Mouse (Mus musculus) MEL (cell line): Measurements from ENCODE around the gene Cdh13. TPM values are rescaled to one million over a fixed set of nuclear protein-coding genes. Genes with fewer than 3 reads are reported as not detected.

Source experiments
- DNase-seq: peaks from one replicate; pipeline ENCODE4 v3.0.0; 2011; ENCODE audit warnings: low read depth, low spot score
- H3K27ac ChIP-seq: 2 replicates; pipeline ENCODE4 v1.5.1; 2012; ENCODE audit warnings: low read depth, mild to moderate bottlenecking, control low read depth, low read length, moderate library complexity; ENCODE audit not compliant: control insufficient read depth
- H3K27me3 ChIP-seq, 2 experiments: fragments of 150-350 bp in 1 of 2; sonication (generic) in 1 of 2; 2 replicates each; pipeline ENCODE4 v1.6.1; 2012; ENCODE audit warnings: low read length in 2 of 2, mild to moderate bottlenecking in 2 of 2, improper control_type of control experiment in 1 of 2, moderate library complexity in 1 of 2; ENCODE audit not compliant: insufficient read depth in 2 of 2, control insufficient read depth in 1 of 2
- H3K36me3 ChIP-seq, 2 experiments: 2 replicates each; pipeline ENCODE4 v1.6.1; 2012 to 2014; ENCODE audit warnings: low read length in 2 of 2, improper control_type of control experiment in 1 of 2, inconsistent platforms in 1 of 2, mild to moderate bottlenecking in 1 of 2; ENCODE audit not compliant: insufficient read depth in 2 of 2, control insufficient read depth in 1 of 2
- H3K4me1 ChIP-seq, 2 experiments: fragments of 150-350 bp in 1 of 2; sonication (generic) in 1 of 2; 2 replicates each; pipeline ENCODE4 v1.6.1; 2012; ENCODE audit warnings: low read length in 2 of 2, improper control_type of control experiment in 1 of 2, mild to moderate bottlenecking in 1 of 2; ENCODE audit not compliant: insufficient read depth in 2 of 2, control insufficient read depth in 1 of 2
- H3K4me3 ChIP-seq, 2 experiments: fragments of 150-350 bp in 1 of 2; sonication (generic) in 1 of 2; 2 replicates each; pipeline ENCODE4 v1.5.1; 2012; ENCODE audit warnings: low read depth in 2 of 2, low read length in 2 of 2, mild to moderate bottlenecking in 2 of 2, moderate library complexity in 2 of 2, control low read depth in 1 of 2, improper control_type of control experiment in 1 of 2; ENCODE audit not compliant: control insufficient read depth in 1 of 2, insufficient read depth in 1 of 2
- H3K79me2 ChIP-seq: 2 replicates; pipeline ENCODE4 v1.6.1; 2012; ENCODE audit warnings: mild to moderate bottlenecking, low read length, moderate library complexity; ENCODE audit not compliant: control insufficient read depth, poor library complexity, insufficient read depth
- H3K9ac ChIP-seq: 2 replicates; pipeline ENCODE4 v1.6.1; 2012; ENCODE audit warnings: low read depth, mild to moderate bottlenecking, control low read depth, low read length, moderate library complexity; ENCODE audit not compliant: control insufficient read depth, poor library complexity, severe bottlenecking
- H3K9me3 ChIP-seq: fragments of 150-350 bp; sonication (generic); replicated peaks from 2 replicates; pipeline ENCODE4 v1.6.1; 2012; ENCODE audit warnings: mild to moderate bottlenecking, low read length, improper control_type of control experiment, moderate library complexity; ENCODE audit not compliant: insufficient read depth
- CTCF ChIP-seq, 3 experiments: IDR thresholded peaks in 2 of 3; conservative IDR thresholded peaks in 1 of 3; 2 replicates each; pipeline ENCODE4 v1.5.1; 2011 to 2012; ENCODE audit warnings: low read length in 3 of 3, low read depth in 2 of 3, mild to moderate bottlenecking in 2 of 3, improper control_type of control experiment in 1 of 3, inconsistent platforms in 1 of 3, mixed read lengths in 1 of 3, moderate library complexity in 1 of 3; ENCODE audit not compliant: control insufficient read depth in 1 of 3, insufficient read depth in 1 of 3, poor library complexity in 1 of 3, severe bottlenecking in 1 of 3
- E2F4 ChIP-seq: IDR thresholded peaks from 2 replicates; pipeline ENCODE4 v1.6.1; 2011; ENCODE audit warnings: low read depth, low read length, improper control_type of control experiment, borderline replicate concordance
- ELF1 ChIP-seq: IDR thresholded peaks from 2 replicates; pipeline ENCODE4 v1.6.1; 2014; ENCODE audit warnings: low read depth, mild to moderate bottlenecking, inconsistent platforms, low read length, improper control_type of control experiment, moderate library complexity
- EP300 ChIP-seq, 2 experiments: IDR thresholded peaks; 2 replicates each; pipeline ENCODE4 v1.6.1; 2011; ENCODE audit warnings: improper control_type of control experiment in 2 of 2, low read length in 2 of 2, low read depth in 1 of 2, mild to moderate bottlenecking in 1 of 2
- GABPA ChIP-seq: IDR thresholded peaks from 2 replicates; pipeline ENCODE4 v1.6.1; 2012; ENCODE audit warnings: low read depth, mild to moderate bottlenecking, inconsistent platforms, low read length, improper control_type of control experiment, moderate library complexity
- GATA1 ChIP-seq: IDR thresholded peaks from 2 replicates; pipeline ENCODE4 v1.6.1; 2011; ENCODE audit warnings: low read depth, low read length, improper control_type of control experiment
- HCFC1 ChIP-seq: IDR thresholded peaks from 2 replicates; pipeline ENCODE4 v1.6.1; 2012; ENCODE audit warnings: low read depth, mild to moderate bottlenecking, inconsistent platforms, low read length, improper control_type of control experiment, moderate library complexity
- JUND ChIP-seq: IDR thresholded peaks from 2 replicates; pipeline ENCODE4 v1.6.1; 2011; ENCODE audit warnings: low read depth, mild to moderate bottlenecking, improper control_type of control experiment, low read length
- KAT2A ChIP-seq: conservative IDR thresholded peaks from 2 replicates; pipeline ENCODE4 v1.6.1; 2012; ENCODE audit warnings: low read depth, low read length, improper control_type of control experiment, inconsistent platforms
- MAFK ChIP-seq: IDR thresholded peaks from 2 replicates; pipeline ENCODE4 v1.6.1; 2011; ENCODE audit warnings: low read depth, mild to moderate bottlenecking, low read length, improper control_type of control experiment, borderline replicate concordance
- MAX ChIP-seq: IDR thresholded peaks from 2 replicates; pipeline ENCODE4 v1.6.1; 2011; ENCODE audit warnings: low read length, improper control_type of control experiment
- MAZ ChIP-seq: IDR thresholded peaks from 2 replicates; pipeline ENCODE4 v1.6.1; 2012; ENCODE audit warnings: low read depth, mild to moderate bottlenecking, inconsistent platforms, low read length, improper control_type of control experiment
- MYB ChIP-seq: IDR thresholded peaks from 2 replicates; pipeline ENCODE4 v1.6.1; 2011; ENCODE audit warnings: mild to moderate bottlenecking, low read depth, low read length, improper control_type of control experiment
- MYC ChIP-seq: IDR thresholded peaks from 2 replicates; pipeline ENCODE4 v1.6.1; 2011; ENCODE audit warnings: low read depth, mild to moderate bottlenecking, low read length, improper control_type of control experiment, moderate library complexity
- NELFE ChIP-seq: IDR thresholded peaks from 2 replicates; pipeline ENCODE4 v1.6.1; 2011; ENCODE audit warnings: low read depth, low read length, improper control_type of control experiment
- NRF1 ChIP-seq: IDR thresholded peaks from 2 replicates; pipeline ENCODE4 v1.6.1; 2014; ENCODE audit warnings: low read depth, mild to moderate bottlenecking, inconsistent platforms, low read length, improper control_type of control experiment, moderate library complexity; ENCODE audit not compliant: poor library complexity, insufficient read depth, severe bottlenecking
- POLR2AphosphoS2 ChIP-seq: IDR thresholded peaks from 2 replicates; pipeline ENCODE4 v1.6.1; 2011; ENCODE audit warnings: low read length, improper control_type of control experiment
- POLR2AphosphoS5 ChIP-seq: IDR thresholded peaks from 2 replicates; pipeline ENCODE4 v1.6.1; 2012; ENCODE audit warnings: low read depth, borderline replicate concordance, mild to moderate bottlenecking, inconsistent platforms, low read length, moderate library complexity, mixed read lengths
- RAD21 ChIP-seq: IDR thresholded peaks from 2 replicates; pipeline ENCODE4 v1.6.1; 2011; ENCODE audit warnings: mild to moderate bottlenecking, low read depth, low read length, improper control_type of control experiment
- SMC3 ChIP-seq: IDR thresholded peaks from 2 replicates; pipeline ENCODE4 v1.6.1; 2011; ENCODE audit warnings: low read depth, low read length, improper control_type of control experiment
- TAL1 ChIP-seq: IDR thresholded peaks from 2 replicates; pipeline ENCODE4 v1.6.1; 2012; ENCODE audit warnings: mild to moderate bottlenecking, inconsistent platforms, low read length, moderate library complexity, mixed read lengths
- TBP ChIP-seq: IDR thresholded peaks from 2 replicates; pipeline ENCODE4 v1.8.0; 2011; ENCODE audit warnings: low read depth, low read length, improper control_type of control experiment
- UBTF ChIP-seq: IDR thresholded peaks from 2 replicates; pipeline ENCODE4 v1.6.1; 2012; ENCODE audit warnings: low read depth, mild to moderate bottlenecking, inconsistent platforms, low read length, improper control_type of control experiment, moderate library complexity, borderline replicate concordance; ENCODE audit not compliant: insufficient read depth
- USF1 ChIP-seq: IDR thresholded peaks from 2 replicates; pipeline ENCODE4 v1.6.1; 2014; ENCODE audit warnings: low read depth, mild to moderate bottlenecking, inconsistent platforms, low read length, improper control_type of control experiment, moderate library complexity
- USF2 ChIP-seq, 2 experiments: IDR thresholded peaks; 2 replicates each; pipeline ENCODE4 v1.6.1; 2011 to 2012; ENCODE audit warnings: improper control_type of control experiment in 2 of 2, low read length in 2 of 2, borderline replicate concordance in 1 of 2, inconsistent platforms in 1 of 2, low read depth in 1 of 2, mild to moderate bottlenecking in 1 of 2; ENCODE audit not compliant: insufficient read depth in 1 of 2
- ZKSCAN1 ChIP-seq: IDR thresholded peaks from 2 replicates; pipeline ENCODE4 v1.6.1; 2012; ENCODE audit warnings: low read depth, mild to moderate bottlenecking, inconsistent platforms, low read length, improper control_type of control experiment, moderate library complexity
- polyA plus RNA-seq, 2 experiments: library from polyadenylated mRNA; stranded (reverse) in 1 of 2; unstranded in 1 of 2; fragments of >175 nt in 1 of 2; fragments of >200 nt in 1 of 2; gene quantifications; 2 replicates each; pipeline versions ENCODE4 v1.2.1 to v1.2.4; 2012; ENCODE audit warnings: low replicate concordance in 2 of 2, low read depth in 1 of 2; ENCODE audit not compliant: insufficient read length in 2 of 2, insufficient read depth in 1 of 2, missing spikeins in 1 of 2
- total RNA-seq: library from RNA; depleted of rRNA; stranded (reverse); fragments of 300-350 nt; gene quantifications from 2 replicates; pipeline ENCODE4 v1.2.3, GENCODE M21; 2012

Cdh13 gene
- total and polyA plus RNA-seq, 3 experiments: not detected

DNA sequence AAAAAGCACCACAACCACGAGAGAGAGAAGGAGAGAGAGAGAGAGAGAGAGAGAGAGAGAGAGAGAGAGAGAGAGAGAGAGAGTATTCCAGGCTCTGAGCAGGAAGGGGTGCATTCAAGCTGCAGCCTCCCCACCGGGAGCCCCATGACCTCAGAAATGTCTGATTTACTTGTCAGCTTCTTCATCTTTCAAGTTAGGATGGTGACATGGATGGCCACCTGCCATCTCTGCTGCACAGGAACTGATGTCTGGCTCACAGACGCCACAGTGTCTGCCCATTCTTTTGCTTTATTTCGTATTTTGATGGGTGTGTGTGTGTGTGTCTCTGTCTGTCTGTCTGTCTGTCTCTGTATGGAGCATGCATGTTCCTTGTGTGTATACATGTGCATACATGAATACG is 774.3 kb downstream of the Cdh13 start:
- Histone ChIP-seq H3K4me3 (no peak overlapping the region), H3K27me3 (no peaks in the 10 kb centered on the region), H3K27ac (no peak overlapping the region), H3K9me3 (no peaks in the 10 kb centered on the region), H3K9ac (no peak overlapping the region), H3K4me1 (no peaks in the 10 kb centered on the region), H3K36me3 (no peaks in the 10 kb centered on the region), H3K79me2 (no peaks in the 10 kb centered on the region)
- TF ChIP-seq MAFK (no peak), EP300 (IDR thresholded peaks at IDR 0.05; ENCODE audit: low read depth in 1 of 2, low read length in 2 of 2) (no peak), GATA1 (no peak), UBTF (no peak), TAL1 (no peak), ZKSCAN1 (no peak), POLR2AphosphoS5 (no peak), NELFE (no peak), MAZ (no peak), ELF1 (no peak)
- no peak for DNase-seq

GRCm38 (mm10) chr8:119061671-119062070 is 778.1 kb downstream of the Cdh13 start:
- H3K9me3 ChIP-seq: no peaks in the 10 kb centered on the region
- no peak for TF ChIP-seq GABPA
- no peak for TF ChIP-seq NELFE
- no peak for TF ChIP-seq KAT2A
- TF ChIP-seq NRF1: no peak
- TF ChIP-seq SMC3: no peak
- TF ChIP-seq MYB: no peak
- no peak for TF ChIP-seq JUND
- TF ChIP-seq TBP: no peak
- no peak for TF ChIP-seq HCFC1
- TF ChIP-seq ELF1: no peak
- no peak for TF ChIP-seq MAX
- TF ChIP-seq USF2 (IDR thresholded peaks at IDR 0.05; ENCODE audit: borderline replicate concordance in 1 of 2, insufficient read depth in 1 of 2, low read depth in 1 of 2, low read length in 2 of 2): no peak
- TF ChIP-seq POLR2AphosphoS2: no peak
- no peak for TF ChIP-seq EP300 (IDR thresholded peaks at IDR 0.05; ENCODE audit: low read depth in 1 of 2, low read length in 2 of 2)
- TF ChIP-seq RAD21: no peak
- no peak for TF ChIP-seq MYC
- no peak for TF ChIP-seq E2F4
- no peak for TF ChIP-seq CTCF (IDR thresholded peaks at IDR 0.05 in 2 of 3, conservative IDR thresholded peaks at IDR 0.05 in 1 of 3; ENCODE audit: control insufficient read depth in 1 of 3, insufficient read depth in 1 of 3, low read depth in 2 of 3, low read length in 3 of 3, poor library complexity in 1 of 3, severe bottlenecking in 1 of 3)
- TF ChIP-seq USF1: no peak
- TF ChIP-seq, all 39 proteins: peak for 0
- H3K4me1 ChIP-seq: no peaks in the 10 kb centered on the region

More at GRCm38 (mm10) chr8:119061671-119062070, 778.1 kb downstream of the Cdh13 start:
- H3K9ac ChIP-seq: no peak overlapping the region
- no peaks in the 10 kb centered on the region for H3K79me2 ChIP-seq
- H3K27me3 ChIP-seq: no peaks in the 10 kb centered on the region
- H3K4me3 ChIP-seq: no peak overlapping the region
- DNase-seq: no peak
- H3K27ac ChIP-seq: no peak overlapping the region
- H3K36me3 ChIP-seq: no peaks in the 10 kb centered on the region
